Mouse (Mus musculus) G1E (cell line): Measurements from ENCODE around the gene Wnt7b. TPM values are rescaled to one million over a fixed set of nuclear protein-coding genes. Genes with fewer than 3 reads are reported as not detected.

Experiments
- ATAC-seq: 2 replicates; pipeline ENCODE4 v1.8.0; 2016; ENCODE audit warnings: mild to moderate bottlenecking; ENCODE audit not compliant: insufficient number of reproducible peaks, poor library complexity, low FRiP score, severe bottlenecking; ENCODE audit errors: extremely low read depth
- DNase-seq: peaks from one replicate; pipeline ENCODE4 v3.0.0; 2012; ENCODE audit warnings: low spot score
- H3K27me3 ChIP-seq: 2 replicates; pipeline ENCODE4 v1.6.1; 2012; ENCODE audit warnings: mild to moderate bottlenecking, low read length, inconsistent platforms; ENCODE audit not compliant: insufficient read depth
- H3K36me3 ChIP-seq: replicated peaks from 2 replicates; pipeline ENCODE3; 2012; ENCODE audit warnings: mild to moderate bottlenecking, inconsistent platforms
- H3K4me1 ChIP-seq: 2 replicates; pipeline ENCODE4 v1.6.1; 2012; ENCODE audit warnings: low read depth, low read length, inconsistent platforms, mixed read lengths; ENCODE audit not compliant: insufficient read depth
- H3K4me3 ChIP-seq: 2 replicates; pipeline ENCODE4 v1.5.1; 2012; ENCODE audit warnings: low read depth, mild to moderate bottlenecking, inconsistent platforms, low read length, moderate library complexity, mixed read lengths
- H3K9me3 ChIP-seq: replicated peaks from 2 replicates; pipeline ENCODE4 v1.6.1; 2012; ENCODE audit warnings: inconsistent platforms
- CTCF ChIP-seq: IDR thresholded peaks from 2 replicates; pipeline ENCODE4 v1.5.1; 2012; ENCODE audit warnings: low read depth, low read length, inconsistent platforms, mixed read lengths
- GATA1 ChIP-seq: IDR thresholded peaks from 2 replicates; pipeline ENCODE4 v1.6.1; 2012; ENCODE audit warnings: borderline replicate concordance, low read length, inconsistent platforms, mixed read lengths
- GATA2 ChIP-seq: IDR thresholded peaks from 2 replicates; pipeline ENCODE4 v1.6.1; 2012; ENCODE audit warnings: low read depth, low read length, inconsistent platforms, borderline replicate concordance
- POLR2AphosphoS5 ChIP-seq: IDR thresholded peaks from 2 replicates; pipeline ENCODE4 v1.6.1; 2012; ENCODE audit warnings: low read depth, low read length, inconsistent platforms; ENCODE audit not compliant: insufficient replicate concordance
- TAL1 ChIP-seq: conservative IDR thresholded peaks from 2 replicates; pipeline ENCODE4 v1.6.1; 2012; ENCODE audit warnings: low read depth, low read length, inconsistent platforms, mixed read lengths
- polyA plus RNA-seq: library from polyadenylated mRNA; stranded (reverse); fragments of >175 nt; gene quantifications from 2 replicates; pipeline ENCODE4 v1.2.3, GENCODE M21; 2012
- total RNA-seq, 2 experiments: library from RNA; stranded (forward) in 1 of 2; stranded (reverse) in 1 of 2; fragments of 200-1000 nt in 1 of 2; fragments of >200 nt in 1 of 2; fragmentation: Nextera tagmentation in 1 of 2; gene quantifications; 2 replicates each; pipeline ENCODE4 v1.2.3; 2014 to 2017

The Wnt7b gene
- total and polyA plus RNA-seq, 3 experiments = 0.11 TPM; not detected in 2

DNA sequence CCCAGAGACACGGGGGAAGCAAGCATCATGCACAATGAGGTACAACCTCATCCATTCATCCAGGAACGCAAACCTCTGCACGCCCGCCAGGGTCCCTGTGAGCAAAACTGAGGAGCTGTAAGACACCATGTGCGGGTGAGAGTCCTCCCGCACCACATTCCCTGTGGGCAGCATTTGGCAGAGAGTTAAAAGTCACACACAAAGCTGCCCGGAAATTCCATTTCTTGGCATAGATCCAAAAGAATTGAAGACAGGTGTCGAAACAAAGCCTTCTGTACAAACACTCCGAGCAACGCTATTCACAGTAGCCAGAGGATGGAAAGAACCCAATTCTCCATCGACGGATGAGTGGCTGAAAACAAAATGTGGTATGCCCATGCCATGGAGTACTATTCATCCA is 20.3 kb downstream of the Wnt7b start:
- no peaks in the 10 kb centered on the region for H3K9me3 ChIP-seq
- DNase-seq (no peak), ATAC-seq (no peak)
- H3K4me3 ChIP-seq = no peak overlapping the region
- TF ChIP-seq GATA2 = no peak
- no peak for TF ChIP-seq POLR2AphosphoS5
- no peak for TF ChIP-seq CTCF
- no peak for TF ChIP-seq GATA1
- TF ChIP-seq TAL1 = no peak
- no peaks in the 10 kb centered on the region; the same call in 1 of the 2 replicates for H3K27me3 ChIP-seq
- H3K4me1 ChIP-seq = no peaks in the 10 kb centered on the region
- no peaks in the 10 kb centered on the region for H3K36me3 ChIP-seq

DNA sequence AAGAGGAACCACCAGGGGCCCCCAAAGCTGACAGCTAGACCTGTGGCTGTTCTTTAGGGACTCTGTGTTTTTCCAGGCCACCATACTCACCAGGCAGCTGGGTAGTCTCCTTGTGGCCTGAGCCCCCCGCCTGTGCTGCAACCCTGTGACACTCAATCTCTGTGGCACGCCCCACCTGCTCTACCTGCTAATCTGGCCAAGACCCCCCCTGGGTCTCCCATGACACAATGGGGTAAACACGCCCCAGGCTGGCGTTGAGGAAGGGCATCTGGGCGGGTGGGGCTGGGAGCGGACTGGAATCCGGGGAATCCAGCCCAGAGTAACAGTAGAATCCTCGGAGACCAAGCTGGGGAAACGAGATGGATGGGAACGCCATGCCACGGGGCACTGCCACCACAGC is 21.4 kb downstream of the Wnt7b start:
- no peaks in the 10 kb centered on the region; the same call in 1 of the 2 replicates for H3K27me3 ChIP-seq
- no peaks in the 10 kb centered on the region for H3K4me1 ChIP-seq
- H3K9me3 ChIP-seq = no peaks in the 10 kb centered on the region
- no peaks in the 10 kb centered on the region for H3K36me3 ChIP-seq
- DNase-seq (no peak), ATAC-seq (no peak)
- H3K4me3 ChIP-seq = no peak overlapping the region
- TF ChIP-seq GATA1 (no peak), POLR2AphosphoS5 (no peak), TAL1 (no peak), GATA2 (no peak), CTCF (no peak)

DNA sequence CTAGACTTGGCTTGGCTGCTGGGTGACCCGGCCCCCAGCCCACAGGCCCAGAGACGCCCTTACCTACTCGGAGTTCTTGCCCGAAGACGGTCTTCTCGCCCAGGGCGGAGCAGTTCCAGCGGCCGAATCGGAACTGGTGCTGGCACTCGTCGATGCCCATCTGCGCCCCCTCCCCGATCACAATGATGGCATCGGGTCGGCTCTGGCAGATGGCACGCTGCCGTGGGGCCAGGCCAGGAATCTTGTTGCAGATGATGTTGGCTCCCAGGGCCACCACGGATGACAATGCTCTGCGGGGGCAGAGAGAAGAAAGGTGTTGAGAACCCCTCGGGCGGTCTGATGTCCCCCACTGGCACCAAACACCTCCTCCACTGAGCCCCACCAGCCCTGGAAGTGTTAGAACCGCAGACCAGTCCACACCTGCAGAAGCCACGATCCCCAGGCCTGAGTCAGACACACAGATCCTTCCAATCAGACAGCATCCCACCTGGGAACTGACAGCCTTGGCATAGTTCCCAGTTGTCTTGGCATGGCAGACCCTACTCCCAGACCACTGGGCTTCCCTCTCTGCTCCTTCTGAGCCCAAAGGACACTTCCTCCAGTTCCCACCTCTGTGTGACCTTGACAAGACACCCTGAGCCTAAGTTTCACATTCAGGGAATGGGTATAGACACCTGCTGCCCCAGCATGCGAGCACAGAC is 23.3 kb downstream of the Wnt7b start:
- H3K27me3 ChIP-seq = no peaks in the 10 kb centered on the region; the same call in 1 of the 2 replicates
- TF ChIP-seq POLR2AphosphoS5 (no peak), GATA1 (no peak), GATA2 (no peak), CTCF (no peak), TAL1 (no peak)
- H3K9me3 ChIP-seq = no peaks in the 10 kb centered on the region
- H3K4me1 ChIP-seq = no peaks in the 10 kb centered on the region
- no peaks in the 10 kb centered on the region for H3K36me3 ChIP-seq
- DNase-seq = no peak
- no peak overlapping the region for H3K4me3 ChIP-seq
- no peak for ATAC-seq

DNA sequence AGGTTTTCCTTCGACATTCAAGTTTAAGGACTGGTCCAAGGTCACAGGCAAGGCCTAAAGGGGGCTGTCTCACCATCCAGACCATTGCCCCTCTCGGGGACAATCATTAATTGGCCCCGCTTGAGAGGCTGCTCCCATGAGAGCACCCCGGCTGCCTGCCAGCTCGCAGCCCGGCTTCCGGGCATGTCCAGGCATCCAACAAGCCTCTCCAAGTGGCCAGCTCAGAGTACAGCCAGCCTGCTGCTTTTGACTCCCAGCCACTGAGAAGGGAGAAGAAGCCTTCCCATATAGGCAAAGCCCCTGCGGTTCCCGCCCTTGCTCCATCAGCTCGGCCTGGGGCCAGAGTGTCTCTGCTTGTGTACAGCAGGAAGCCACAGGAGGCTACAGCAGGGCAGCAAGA is 26.5 kb downstream of the Wnt7b start:
- no peaks in the 10 kb centered on the region for H3K36me3 ChIP-seq
- H3K4me1 ChIP-seq = no peaks in the 10 kb centered on the region
- no peak for DNase-seq
- ATAC-seq = no peak
- H3K9me3 ChIP-seq = no peaks in the 10 kb centered on the region
- no peak for TF ChIP-seq POLR2AphosphoS5
- no peak overlapping the region for H3K4me3 ChIP-seq
- H3K27me3 ChIP-seq = no peaks in the 10 kb centered on the region; the same call in 1 of the 2 replicates

DNA sequence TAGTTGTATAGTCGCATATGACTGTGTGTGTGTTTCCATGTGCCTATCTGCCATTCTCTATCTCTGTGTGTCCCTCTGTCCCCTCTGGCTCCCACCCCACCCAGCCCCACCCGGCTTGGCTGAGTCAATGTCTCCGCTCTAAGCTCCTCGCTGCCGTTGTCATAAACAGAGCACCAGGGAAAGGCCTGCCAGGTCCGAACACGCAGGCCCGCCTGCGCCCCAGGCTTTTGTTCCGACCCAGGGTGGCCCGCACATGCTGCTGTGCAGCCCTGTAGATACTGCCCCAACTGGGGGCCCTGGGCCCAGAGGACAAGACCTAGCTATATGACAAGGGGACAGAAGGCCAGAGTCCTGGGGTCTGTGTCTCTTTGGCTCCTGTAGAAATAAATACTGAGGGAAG is 28.9 kb downstream of the Wnt7b start:
- DNase-seq (no peak), ATAC-seq (no peak)
- H3K27me3 ChIP-seq = peaks cover 1% of the 10 kb centered on the region; the same call in 1 of the 2 replicates
- no peaks in the 10 kb centered on the region for H3K36me3 ChIP-seq
- no peak for TF ChIP-seq POLR2AphosphoS5
- no peak for TF ChIP-seq CTCF
- TF ChIP-seq GATA2 = no peak
- TF ChIP-seq GATA1 = no peak
- no peak for TF ChIP-seq TAL1
- no peak overlapping the region for H3K4me3 ChIP-seq
- H3K9me3 ChIP-seq = no peaks in the 10 kb centered on the region
- no peaks in the 10 kb centered on the region for H3K4me1 ChIP-seq

GRCm38 (mm10) chr15:85546500-85546899 is 35.8 kb downstream of the Wnt7b start:
- peaks cover 4% of the 10 kb centered on the region; the same call in 1 of the 2 replicates for H3K27me3 ChIP-seq
- no peaks in the 10 kb centered on the region for H3K4me1 ChIP-seq
- ATAC-seq (no peak), DNase-seq (no peak)
- no peaks in the 10 kb centered on the region for H3K9me3 ChIP-seq
- H3K4me3 ChIP-seq = no peak overlapping the region
- TF ChIP-seq GATA2 (no peak), CTCF (no peak), TAL1 (no peak), POLR2AphosphoS5 (no peak), GATA1 (no peak)
- H3K36me3 ChIP-seq = no peaks in the 10 kb centered on the region
